19 mouse cellular contexts compared by ENCODE assay signal in genomic region chr19:47363086-47363668, GRCm38 (mm10).
DNase-seq lines count a peak whose midpoint lies in the region; ATAC-seq lines count a peak whose summit lies in the region.
"Had no signal": no experiment of that assay in that cellular context is flagged by ENCODE, and none has a peak within 500 bp of the region (broad histone marks: within the 10 kb centered on the region; RNA-seq: fewer than 3 reads in every experiment).

No protein-coding gene starts in this region.

- no peak overlapping the region for H3K9ac ChIP-seq in hindbrain, embryonic 13.5 days
- H3K9ac ChIP-seq in neural tube, embryonic 15.5 days (replicated peaks) = no peak overlapping the region
- H3K9ac ChIP-seq in embryonic facial prominence, embryonic 14.5 days (ENCODE audit: low read depth, low read length) = no peak overlapping the region
- H3K9ac ChIP-seq: embryonic facial prominence, embryonic 15.5 days; hindbrain, embryonic 12.5 days; liver, embryonic 12.5 days; lung, embryonic 14.5 days; midbrain, embryonic 12.5 days had no signal

- peak; percentile 42 for DNase-seq in hindbrain, embryonic 10.5 days (ENCODE audit: low spot score)
- DNase-seq in neural tube, embryonic 10.5 days (ENCODE audit: extremely low spot score, low spot score) = peak; percentile 43
- no peak for DNase-seq in embryonic facial prominence, embryonic 14.5 days (ENCODE audit: low spot score)
- DNase-seq in right cerebral cortex, postnatal 14 days = no peak
- DNase-seq: cerebellum, adult 9-11 months; gastrocnemius, postnatal 14 days; kidney, adult 2 months; layer of hippocampus, postnatal 36 days; left cerebral cortex, postnatal 4 days; lung, embryonic 14.5 days; spleen, adult 18-20 months; thymus, adult 2 months had no signal

- no peak for ATAC-seq in hindbrain, embryonic 13.5 days (ENCODE audit: low FRiP score)
- ATAC-seq in neural tube, embryonic 15.5 days (ENCODE audit: low FRiP score) = no peak
- peak; percentile 23; the same call in 1 of the 2 replicates for ATAC-seq in embryonic facial prominence, embryonic 14.5 days (ENCODE audit: low read depth)
- ATAC-seq in monocyte, adult 5-6 weeks (replicated peaks; ENCODE audit: insufficient number of reproducible peaks, low FRiP score, low TSS enrichment, poor library complexity, severe bottlenecking) = no peak
- ATAC-seq: liver, embryonic 12.5 days had no signal

- no peak overlapping the region for H3K4me3 ChIP-seq in hindbrain, embryonic 10.5 days
- no peak overlapping the region for H3K4me3 ChIP-seq in hindbrain, embryonic 13.5 days
- H3K4me3 ChIP-seq in neural tube, embryonic 15.5 days (replicated peaks) = no peak overlapping the region
- H3K4me3 ChIP-seq in embryonic facial prominence, embryonic 14.5 days (ENCODE audit: low read depth, low read length) = no peak overlapping the region
- H3K4me3 ChIP-seq: embryonic facial prominence, embryonic 15.5 days; hindbrain, embryonic 12.5 days; liver, embryonic 12.5 days; midbrain, embryonic 12.5 days had no signal

- H3K9me3 ChIP-seq in hindbrain, embryonic 10.5 days = no peaks in the 10 kb centered on the region
- no peaks in the 10 kb centered on the region for H3K9me3 ChIP-seq in hindbrain, embryonic 13.5 days
- no peaks in the 10 kb centered on the region for H3K9me3 ChIP-seq in neural tube, embryonic 15.5 days (replicated peaks)
- no peaks in the 10 kb centered on the region for H3K9me3 ChIP-seq in embryonic facial prominence, embryonic 14.5 days (ENCODE audit: control insufficient read depth, low read length)
- H3K9me3 ChIP-seq: embryonic facial prominence, embryonic 15.5 days; hindbrain, embryonic 12.5 days; liver, embryonic 12.5 days; midbrain, embryonic 12.5 days had no signal

- peak overlapping the region; percentile 25; the same call in 1 of the 2 replicates for H3K27ac ChIP-seq in hindbrain, embryonic 10.5 days
- no peak overlapping the region for H3K27ac ChIP-seq in hindbrain, embryonic 13.5 days
- no peak overlapping the region for H3K27ac ChIP-seq in neural tube, embryonic 15.5 days (replicated peaks)
- no peak overlapping the region; the same call in 1 of the 2 replicates for H3K27ac ChIP-seq in embryonic facial prominence, embryonic 14.5 days (replicated peaks; ENCODE audit: low read depth, low read length)
- H3K27ac ChIP-seq: embryonic facial prominence, embryonic 15.5 days; hindbrain, embryonic 12.5 days; liver, embryonic 12.5 days; midbrain, embryonic 12.5 days had no signal

- 56% methylated on average over 9 of the region's 9 CpGs for WGBS in hindbrain, embryonic 10.5 days
- 37% methylated on average over 9 of the region's 9 CpGs for WGBS in hindbrain, embryonic 13.5 days
- WGBS in neural tube, embryonic 15.5 days = 40% methylated on average over 9 of the region's 9 CpGs
- WGBS in embryonic facial prominence, embryonic 14.5 days = 51% methylated on average over 9 of the region's 9 CpGs

- H3K36me3 ChIP-seq in hindbrain, embryonic 10.5 days = peaks cover 28% of the 10 kb centered on the region
- H3K36me3 ChIP-seq in hindbrain, embryonic 13.5 days = no peaks in the 10 kb centered on the region
- H3K36me3 ChIP-seq in neural tube, embryonic 15.5 days = no peaks in the 10 kb centered on the region
- H3K36me3 ChIP-seq in embryonic facial prominence, embryonic 14.5 days (ENCODE audit: control insufficient read depth, insufficient read depth, low read length) = peaks cover 23% of the 10 kb centered on the region; the same call in 1 of the 2 replicates
- H3K36me3 ChIP-seq: hindbrain, embryonic 12.5 days; midbrain, embryonic 12.5 days had no signal

- peaks cover 66% of the 10 kb centered on the region for H3K4me1 ChIP-seq in hindbrain, embryonic 10.5 days (replicated peaks)
- peaks cover 24% of the 10 kb centered on the region for H3K4me1 ChIP-seq in hindbrain, embryonic 13.5 days (replicated peaks)
- H3K4me1 ChIP-seq in neural tube, embryonic 15.5 days = peaks cover 10% of the 10 kb centered on the region; the same call in 1 of the 2 replicates
- H3K4me1 ChIP-seq in embryonic facial prominence, embryonic 14.5 days (ENCODE audit: control insufficient read depth, insufficient read depth, low read length) = no peaks in the 10 kb centered on the region; the same call in 1 of the 2 replicates
- H3K4me1 ChIP-seq: midbrain, embryonic 12.5 days had no signal

- H3K4me2 ChIP-seq in hindbrain, embryonic 13.5 days = no peak overlapping the region
- no peak overlapping the region for H3K4me2 ChIP-seq in neural tube, embryonic 15.5 days
- no peak overlapping the region for H3K4me2 ChIP-seq in embryonic facial prominence, embryonic 14.5 days (ENCODE audit: low read depth, low read length)
- H3K4me2 ChIP-seq: embryonic facial prominence, embryonic 15.5 days; hindbrain, embryonic 12.5 days; liver, embryonic 12.5 days; lung, embryonic 14.5 days; midbrain, embryonic 12.5 days had no signal

- no peaks in the 10 kb centered on the region for H3K27me3 ChIP-seq in hindbrain, embryonic 10.5 days (ENCODE audit: insufficient read depth, poor library complexity, severe bottlenecking)
- no peaks in the 10 kb centered on the region; the same call in 1 of the 2 replicates for H3K27me3 ChIP-seq in hindbrain, embryonic 13.5 days
- no peaks in the 10 kb centered on the region for H3K27me3 ChIP-seq in neural tube, embryonic 15.5 days (replicated peaks)
- H3K27me3 ChIP-seq in embryonic facial prominence, embryonic 14.5 days (replicated peaks; ENCODE audit: control insufficient read depth, insufficient read depth, low read length) = no peaks in the 10 kb centered on the region
- H3K27me3 ChIP-seq: embryonic facial prominence, embryonic 15.5 days; hindbrain, embryonic 12.5 days; liver, embryonic 12.5 days; midbrain, embryonic 12.5 days had no signal

Comparison
In these comparisons a context has a peak if more than half of its experiments do, and no peak if none do; other contexts are left out.
1. DNase-seq: peak in hindbrain, embryonic 10.5 days (single experiment) and neural tube, embryonic 10.5 days (single experiment); none in embryonic facial prominence, embryonic 14.5 days (single experiment) and right cerebral cortex, postnatal 14 days (single experiment).